Mouse (Mus musculus) kidney, postnatal 25 days (tissue): Measurements from ENCODE around the gene Baiap2l1.

Experiments used
- DNase-seq, 2 experiments: peaks; one replicate each; pipeline ENCODE4 v3.0.0; 2021; ENCODE audit warnings: mixed read lengths in 2 of 2

The Baiap2l1 gene

DNA sequence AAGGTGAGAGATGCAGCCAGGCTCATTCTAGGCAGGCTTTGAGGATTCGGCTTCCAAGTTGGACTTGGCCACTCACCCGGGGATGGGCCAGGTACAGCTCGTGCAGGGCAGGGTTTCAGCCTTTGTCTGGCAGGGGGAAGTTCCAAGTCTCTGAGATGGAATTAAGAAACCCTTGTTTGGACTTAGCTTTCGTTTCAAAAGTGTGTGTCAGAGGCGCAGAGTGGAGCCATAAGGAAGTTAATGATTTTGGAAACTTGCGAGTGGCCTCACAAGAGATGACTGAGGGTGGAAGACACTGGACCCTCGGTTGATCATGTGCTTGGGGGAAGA lies 101.4 kb downstream of the Baiap2l1 start:
- DNase-seq: peak in 1 of 2 experiments; percentile 74

DNA sequence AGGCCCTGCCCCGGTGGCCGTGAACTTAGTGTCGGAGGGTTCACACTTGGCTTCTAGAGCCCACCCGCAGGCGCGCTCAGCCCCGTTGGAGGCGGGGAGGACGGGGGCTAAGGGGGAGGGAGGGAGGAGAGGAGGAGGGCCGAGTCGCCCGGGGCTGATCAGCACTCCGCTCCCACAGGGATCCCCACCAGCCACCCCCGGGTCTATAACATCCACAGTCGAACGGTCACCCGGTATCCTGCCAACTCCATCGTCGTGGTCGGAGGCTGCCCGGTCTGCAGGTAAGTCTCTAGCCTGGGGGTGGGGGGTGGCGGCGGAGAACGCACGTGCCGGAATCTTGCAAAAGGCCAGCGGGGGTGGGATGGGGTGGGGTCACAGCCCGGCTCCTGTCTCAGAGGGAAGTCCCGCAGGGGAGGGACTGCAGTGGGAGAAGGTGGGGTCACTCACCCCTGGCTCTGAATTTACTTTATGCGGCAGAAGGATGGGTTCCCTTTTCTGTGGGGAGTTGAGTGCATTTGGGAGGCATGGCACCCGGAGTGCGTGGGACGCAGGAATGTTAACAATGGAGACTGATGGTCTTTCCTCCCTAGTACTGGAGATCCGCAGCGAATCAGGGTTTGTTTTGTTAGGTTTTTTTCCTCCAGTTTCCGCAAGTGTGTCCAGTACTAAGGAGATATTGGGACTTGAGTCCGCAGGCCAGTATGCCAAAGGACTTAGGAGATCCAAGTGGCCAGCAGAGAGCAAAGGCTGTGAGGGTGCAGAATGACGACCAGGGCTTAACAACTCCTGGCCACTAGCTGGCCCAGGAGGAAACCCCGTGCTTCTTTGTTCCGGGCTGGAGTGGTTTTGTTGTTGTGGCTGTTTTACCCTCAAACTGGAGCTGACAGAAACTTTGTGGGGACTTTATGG lies 102.0 kb downstream of the Baiap2l1 start:
- DNase-seq: peak; percentile 59 to 80

DNA sequence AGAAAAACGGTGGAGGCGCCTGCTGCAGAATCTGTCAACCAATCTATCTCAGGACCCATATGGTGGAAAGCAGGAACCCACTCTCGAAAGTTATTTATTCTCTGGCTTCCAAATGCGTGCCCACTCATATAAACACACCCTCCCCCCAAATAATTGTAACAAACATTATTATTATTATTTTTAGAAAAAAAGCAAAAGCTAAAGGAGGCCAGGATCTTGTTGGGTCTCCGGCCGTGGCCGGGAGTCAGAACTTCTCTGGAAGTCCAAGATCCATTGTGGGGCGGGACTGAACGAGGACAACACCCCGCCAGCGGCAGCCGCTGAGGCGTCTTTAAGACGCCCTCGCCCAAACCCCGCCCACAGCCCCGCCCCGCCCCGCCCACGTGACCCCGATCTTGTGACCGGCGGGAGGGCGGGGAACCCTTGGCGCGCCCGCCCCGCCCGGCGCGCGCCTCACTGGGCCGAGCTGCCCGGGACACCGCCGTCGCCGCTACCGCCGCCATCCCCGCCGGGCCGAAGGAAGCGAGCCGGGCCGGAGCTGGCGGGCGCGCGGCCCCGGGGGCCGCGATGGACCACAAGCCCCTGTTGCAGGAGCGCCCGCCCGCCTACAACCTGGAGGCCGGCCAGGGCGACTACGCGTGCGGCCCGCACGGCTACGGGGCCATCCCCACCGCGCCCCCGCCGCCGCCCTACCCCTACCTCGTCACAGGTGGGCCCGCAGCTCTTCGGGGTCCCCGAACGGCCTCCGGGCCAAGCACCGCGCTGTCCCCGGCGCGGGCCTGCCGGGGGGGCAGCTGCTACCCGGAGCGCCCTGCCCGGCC lies 102.9 kb downstream of the Baiap2l1 start:
- peak; percentile 90 to 95 for DNase-seq

DNA sequence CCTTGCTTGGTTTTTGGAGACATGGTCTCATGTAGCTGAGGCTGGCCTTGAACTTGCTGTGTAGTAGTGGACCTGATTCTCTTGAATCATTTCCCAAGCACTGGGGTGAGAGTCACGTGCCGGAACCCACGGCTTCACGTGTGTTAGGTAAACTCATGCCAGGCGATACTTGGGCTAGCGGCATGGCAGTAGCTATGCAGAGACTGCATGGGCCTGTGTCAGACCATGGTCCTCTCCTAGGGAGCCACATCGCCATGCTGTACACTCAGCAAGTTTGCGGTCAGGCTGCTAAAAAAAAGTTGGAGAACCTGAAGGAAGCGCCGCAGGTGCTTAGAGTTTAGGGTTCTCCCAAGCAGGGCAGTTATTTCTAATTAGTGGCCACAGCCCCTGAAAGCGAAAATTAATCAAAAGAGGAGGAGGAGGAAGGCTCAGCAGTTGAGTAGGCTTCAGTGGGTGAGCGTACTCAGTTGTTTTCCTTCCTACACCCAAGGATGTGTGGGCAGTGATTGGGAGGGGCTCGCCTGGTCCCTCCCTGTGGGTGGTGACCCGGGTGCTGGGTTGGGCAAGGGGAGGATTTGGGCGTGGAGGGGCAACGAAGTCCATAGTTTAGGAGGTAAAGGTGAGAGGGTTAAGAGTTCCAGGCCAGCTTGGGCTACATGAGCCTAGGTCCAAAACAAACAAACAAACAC lies 103.6 kb downstream of the Baiap2l1 start:
- DNase-seq: peak; percentile 85 to 94

DNA sequence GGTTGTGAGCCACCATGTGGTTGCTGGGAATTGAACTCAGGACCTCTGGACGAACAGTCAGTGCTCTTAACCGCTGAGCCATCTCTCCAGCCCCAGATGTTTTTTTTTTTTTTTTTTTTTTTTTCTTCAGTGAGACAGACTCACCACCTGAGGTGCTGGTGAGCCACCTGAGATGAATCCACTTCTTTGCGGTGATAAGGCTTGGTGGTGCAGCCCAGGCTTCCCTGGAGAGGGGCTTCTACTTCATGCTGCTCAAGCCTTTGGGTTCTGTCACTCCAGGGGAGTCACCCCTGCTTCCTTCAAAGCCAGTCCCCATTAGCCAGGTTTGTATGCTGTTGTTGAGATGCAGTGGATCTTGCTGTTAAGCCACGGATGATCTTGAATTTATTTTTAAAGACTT lies 104.7 kb downstream of the Baiap2l1 start:
- no peak for DNase-seq

DNA sequence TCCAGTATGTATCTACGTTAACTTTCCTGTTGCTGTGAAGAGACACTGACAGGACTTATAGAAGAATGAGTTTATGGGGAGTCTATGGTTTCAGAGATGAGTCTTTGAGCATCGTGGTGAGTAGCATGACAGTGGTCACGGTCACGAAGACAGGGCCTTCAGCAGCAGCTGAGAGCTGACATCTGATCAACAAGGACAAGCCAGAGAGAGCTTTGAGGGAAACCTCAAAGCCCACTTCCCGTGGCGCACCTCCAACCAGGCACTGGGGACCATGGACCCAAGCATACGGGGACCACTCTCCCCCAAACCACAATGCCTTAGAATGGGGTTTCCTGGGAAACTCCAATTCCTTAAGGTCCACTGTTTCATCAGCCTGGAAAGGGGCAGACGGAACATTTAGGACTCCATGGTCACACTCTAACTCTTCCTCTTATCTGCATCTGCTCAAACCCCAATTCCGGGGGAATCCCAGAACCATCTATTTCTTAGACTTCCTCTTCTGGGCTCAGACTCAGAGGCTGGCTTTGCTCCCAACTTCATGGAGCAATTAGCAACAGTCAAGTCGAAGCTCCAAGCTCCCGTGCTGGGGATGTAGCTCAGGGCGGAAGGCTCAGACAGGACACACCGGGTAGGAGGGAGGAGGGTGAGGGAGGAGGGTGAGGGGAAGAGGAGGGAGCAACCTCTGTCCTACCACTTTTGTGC lies 105.9 kb downstream of the Baiap2l1 start:
- no peak for DNase-seq

DNA sequence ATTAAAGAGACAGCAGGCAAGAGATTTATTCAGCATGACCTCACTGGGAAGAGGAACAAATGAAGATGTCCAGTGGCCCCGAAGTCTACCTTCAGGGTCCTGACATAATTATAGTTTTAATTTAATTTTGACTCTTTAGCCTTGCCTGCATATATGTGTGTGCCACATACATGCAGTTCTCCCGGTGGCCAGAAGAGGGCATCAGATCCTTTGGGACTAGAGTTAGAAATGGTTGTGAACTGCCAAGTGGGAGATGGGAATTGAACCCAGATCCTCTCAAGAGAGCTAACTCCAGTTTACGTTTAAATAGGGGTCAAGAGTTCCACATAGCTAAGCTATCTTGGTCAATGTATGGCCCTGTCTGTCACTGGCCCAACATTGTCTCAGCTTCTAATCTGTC lies 108.0 kb downstream of the Baiap2l1 start:
- no peak for DNase-seq

DNA sequence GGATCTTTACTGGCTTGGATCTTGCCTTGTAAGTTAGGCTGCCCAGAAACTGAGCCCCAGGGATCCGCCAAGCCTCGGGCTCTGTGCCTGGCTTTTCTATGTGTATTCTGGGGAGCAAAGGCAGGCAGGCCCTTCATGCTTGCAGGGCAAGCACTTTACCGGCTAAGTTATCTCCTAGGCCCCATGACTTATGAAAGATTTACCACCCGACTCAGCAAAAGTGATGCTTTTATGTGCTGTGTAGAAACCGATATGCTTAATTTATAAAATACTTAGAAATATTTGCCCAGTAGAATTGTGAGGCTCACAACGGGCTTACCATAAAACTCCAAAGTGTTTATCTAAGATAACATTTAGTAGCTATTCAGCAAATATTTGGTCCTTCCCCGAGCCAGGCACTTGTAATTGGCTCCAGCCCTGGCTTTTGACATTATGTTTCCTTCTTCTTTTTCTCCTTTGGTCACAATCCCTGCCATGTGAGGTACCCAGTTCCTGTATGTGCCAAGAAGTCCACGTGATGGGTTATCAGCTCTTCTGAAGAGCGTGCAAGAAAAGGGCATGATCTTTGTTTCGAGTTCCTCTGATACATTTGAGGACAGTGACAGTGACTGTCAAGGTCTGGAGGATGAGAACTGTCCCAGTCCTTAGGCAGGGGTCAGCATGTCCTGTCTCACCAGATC lies 109.9 kb downstream of the Baiap2l1 start:
- DNase-seq: no peak

DNA sequence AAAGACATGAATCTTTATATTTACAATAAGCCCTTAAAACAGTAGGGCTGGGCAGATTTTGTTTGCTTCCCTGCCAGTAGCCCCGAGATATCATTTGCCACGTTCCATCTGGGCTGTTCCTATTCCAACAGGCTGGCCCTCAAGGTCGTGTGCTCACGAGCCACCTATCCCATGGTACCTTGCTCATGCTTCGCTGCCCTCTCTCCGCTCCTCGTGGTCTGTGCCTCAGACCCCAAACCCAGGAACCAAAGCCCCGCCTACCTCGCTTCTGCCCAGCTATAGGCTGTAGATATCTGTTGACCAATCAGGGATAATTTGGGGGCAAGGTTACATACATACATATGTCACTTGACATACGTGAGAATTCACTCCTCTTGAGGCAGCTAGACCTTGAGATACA lies 110.6 kb downstream of the Baiap2l1 start:
- no peak for DNase-seq

DNA sequence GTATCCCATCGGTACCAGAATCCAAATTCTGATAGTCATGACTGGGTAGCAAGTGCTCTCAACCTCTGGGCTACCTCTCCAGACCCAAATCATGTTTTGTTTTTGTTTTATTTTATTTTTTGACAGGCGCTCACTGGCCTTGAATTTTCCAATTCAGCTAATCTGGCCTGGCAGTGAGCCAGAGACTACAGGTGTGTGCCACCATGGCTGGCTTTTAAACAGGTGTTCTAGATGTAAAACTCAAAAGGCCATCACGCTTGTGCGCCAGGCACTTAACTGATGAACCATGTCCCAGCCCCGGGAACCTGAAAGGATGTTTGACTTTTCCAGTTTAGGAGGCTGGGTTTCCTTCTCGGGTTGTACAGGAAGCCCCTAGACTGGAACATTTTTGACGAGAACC lies 111.2 kb downstream of the Baiap2l1 start:
- no peak for DNase-seq

DNA sequence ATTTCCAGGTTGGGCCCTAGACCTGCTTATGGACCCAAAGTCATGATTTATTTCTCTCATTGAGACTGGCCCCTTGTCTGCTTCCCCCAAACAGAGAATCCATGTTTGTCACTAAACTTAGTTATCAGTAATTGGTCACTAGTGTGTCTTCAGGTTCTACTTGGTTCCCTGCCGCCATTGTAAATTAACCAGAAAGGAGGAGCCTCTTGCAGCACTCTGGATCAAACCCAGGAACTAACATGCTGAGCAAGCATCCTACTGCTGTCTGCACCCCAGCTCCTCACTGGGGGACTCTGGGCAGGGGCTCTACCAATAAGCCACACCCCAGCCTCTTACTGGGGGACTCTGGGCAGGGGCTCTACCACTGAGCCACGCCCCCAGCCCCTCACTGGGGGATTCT lies 112.3 kb downstream of the Baiap2l1 start:
- no peak for DNase-seq

DNA sequence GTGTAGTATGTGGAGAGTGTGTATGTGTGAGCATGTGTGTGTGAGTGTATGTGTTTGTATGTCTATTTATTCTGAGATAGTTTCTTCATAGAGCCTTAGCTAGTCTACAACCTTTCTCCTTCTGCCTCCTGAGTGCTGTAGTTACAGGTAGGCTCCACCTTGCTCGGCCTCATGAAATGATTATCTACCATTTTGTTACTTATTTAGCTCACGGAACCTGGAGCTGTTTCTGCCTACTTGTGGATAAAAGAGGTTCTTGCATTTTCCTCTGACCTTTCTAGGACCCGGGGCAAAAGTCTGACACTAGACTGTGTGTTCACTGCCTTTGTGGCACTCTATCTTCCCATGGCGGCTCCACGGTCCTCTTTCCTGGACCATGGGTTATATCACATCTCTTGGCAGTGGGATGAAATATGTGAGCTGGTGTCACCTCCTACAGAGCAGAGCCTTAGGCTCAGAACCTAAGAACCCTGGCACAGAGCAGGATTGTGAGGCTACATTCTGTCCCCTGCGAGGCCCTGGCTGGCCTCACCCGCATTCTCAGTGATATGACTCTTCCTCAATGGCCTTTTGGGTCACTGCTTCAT lies 113.9 kb downstream of the Baiap2l1 start, which contains the start of gene Bri3:
Gene Bri3, plus strand, starts transcription at position 537 of the 587 bp plus-strand sequence.
- no peak for DNase-seq

DNA sequence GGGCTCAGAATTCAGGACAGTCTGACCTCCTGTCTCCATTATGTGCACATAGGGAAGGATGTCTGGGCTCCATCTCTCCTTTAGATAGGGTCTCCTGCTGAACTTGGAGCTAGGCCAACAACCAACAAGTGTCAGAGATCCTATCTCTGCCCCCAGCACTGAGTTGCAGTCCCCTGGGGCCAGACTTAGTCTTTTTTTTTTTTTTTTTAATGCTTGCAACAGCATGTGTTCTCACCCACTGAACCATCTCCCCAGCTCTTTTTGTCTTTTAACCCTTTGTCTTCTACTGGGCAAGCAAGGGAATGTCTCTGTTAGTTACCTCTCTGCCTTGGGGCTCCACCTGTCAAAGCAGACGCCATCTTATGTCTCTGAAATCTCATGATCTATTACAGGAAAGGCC lies 118.9 kb downstream of the Baiap2l1 start:
- no peak for DNase-seq

DNA sequence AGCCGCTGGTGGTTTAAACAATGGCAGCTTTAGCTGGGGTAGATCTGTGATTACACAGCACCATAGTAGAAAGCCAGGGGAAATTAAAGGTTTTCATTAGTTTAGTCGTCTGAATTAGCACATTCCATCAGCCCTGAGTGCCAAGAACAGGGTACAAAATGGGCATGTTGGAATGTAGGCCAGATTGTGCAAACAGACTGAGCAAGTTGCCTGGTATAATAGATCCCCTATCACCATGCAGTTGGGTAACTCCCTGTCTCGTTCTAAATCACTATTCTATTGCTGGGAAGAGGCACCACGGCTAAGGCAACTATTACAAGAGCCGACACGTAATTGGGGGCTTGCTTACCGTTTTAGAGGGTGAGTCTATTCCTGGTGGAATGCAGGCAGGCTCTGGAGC lies 123.2 kb downstream of the Baiap2l1 start:
- DNase-seq: no peak

DNA sequence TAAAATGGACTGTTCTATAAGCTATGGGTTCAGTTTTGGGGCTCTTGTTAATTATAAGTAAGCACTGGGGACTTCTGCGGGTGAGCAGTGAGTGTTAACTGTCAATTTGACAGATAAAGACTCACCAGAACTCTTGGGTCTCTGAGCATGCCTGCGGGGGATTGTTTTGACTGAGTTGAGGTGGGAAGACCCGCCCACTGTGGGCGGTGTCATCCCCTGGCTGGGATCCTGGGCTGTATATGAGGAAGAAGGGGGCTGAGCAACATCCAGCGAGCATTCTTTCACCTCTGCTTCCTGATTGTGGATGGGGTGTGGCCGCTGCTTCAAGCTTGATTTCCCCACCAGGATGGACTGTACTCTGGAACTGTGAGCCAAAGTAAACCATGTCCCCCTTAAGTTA lies 123.7 kb downstream of the Baiap2l1 start:
- no peak for DNase-seq

DNA sequence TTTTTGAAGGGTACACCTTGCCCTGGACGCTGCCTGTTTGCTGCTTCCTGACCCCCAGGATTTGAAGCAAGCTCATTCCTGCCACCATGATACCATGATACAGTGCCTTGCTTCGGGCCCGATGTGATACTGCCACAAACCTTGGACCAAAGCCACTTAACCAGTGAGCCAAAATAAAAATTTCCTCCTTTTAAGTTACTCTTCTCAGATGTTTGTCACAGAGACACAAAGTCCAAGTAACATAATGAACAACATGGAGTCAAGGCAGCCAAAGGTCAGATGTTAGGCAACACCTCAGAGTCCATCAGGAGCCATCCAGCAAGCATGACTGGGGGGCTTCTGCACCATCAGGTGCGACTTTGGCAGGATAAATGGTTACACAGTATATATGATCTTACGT lies 125.4 kb downstream of the Baiap2l1 start:
- no peak for DNase-seq

DNA sequence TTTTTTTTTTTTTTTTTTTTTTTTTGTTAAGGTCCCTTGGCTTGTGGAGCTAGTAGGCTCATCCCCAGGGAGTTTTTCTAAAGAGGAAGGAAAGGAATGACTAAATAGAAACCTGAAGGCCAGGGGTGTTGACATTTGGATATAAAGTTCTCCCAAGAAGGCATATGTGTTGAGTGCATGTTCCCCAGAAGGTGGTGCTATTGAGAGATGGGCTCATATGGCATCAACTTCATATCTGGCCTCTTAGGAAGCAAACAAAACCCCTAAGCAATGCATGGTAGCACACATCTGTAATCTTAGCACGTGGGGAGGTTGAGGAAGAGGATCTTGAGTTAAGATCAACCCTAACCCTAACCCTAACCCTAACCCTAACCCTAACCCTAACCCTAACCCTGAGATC lies 126.5 kb downstream of the Baiap2l1 start:
- no peak for DNase-seq

DNA sequence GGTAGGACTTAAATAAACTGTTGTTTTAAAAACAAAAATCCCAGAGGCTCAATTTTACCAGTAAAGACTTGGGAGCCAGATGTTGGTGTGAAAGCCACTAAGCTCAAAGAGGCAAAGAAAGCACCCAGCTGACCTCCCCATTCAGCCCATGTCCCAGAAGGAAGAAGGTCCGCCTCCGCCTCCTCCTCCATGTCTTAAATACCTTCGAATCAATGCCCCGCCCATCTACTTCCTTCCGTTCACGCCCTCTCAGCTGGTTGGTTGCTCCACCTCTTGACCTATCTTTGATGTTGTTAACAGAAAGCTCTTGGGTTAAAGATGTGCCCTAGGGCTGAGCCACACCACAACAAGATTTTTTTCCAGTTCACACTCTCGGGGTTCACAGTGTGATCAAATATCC lies 127.7 kb downstream of the Baiap2l1 start:
- DNase-seq: no peak

DNA sequence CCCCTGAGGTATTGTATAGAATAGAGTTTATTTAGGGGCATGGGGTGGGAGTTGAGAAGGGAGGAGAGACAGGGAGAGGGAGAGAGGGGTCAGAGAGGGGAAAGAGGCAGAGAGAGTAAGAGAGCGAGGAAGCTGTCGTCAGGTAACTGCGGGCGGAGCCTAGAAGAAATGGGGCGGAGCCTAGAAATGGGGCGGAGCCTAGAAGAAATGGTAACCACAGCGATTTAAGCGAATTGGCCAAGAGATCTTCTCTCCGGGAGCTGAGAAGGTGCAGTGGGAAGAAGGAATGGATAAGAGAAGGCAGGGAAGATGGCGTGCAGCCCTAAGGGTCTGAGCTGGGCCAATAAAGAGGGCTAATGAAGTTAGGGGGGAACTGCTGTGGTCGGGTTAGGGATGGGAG lies 131.7 kb downstream of the Baiap2l1 start:
- no peak for DNase-seq

DNA sequence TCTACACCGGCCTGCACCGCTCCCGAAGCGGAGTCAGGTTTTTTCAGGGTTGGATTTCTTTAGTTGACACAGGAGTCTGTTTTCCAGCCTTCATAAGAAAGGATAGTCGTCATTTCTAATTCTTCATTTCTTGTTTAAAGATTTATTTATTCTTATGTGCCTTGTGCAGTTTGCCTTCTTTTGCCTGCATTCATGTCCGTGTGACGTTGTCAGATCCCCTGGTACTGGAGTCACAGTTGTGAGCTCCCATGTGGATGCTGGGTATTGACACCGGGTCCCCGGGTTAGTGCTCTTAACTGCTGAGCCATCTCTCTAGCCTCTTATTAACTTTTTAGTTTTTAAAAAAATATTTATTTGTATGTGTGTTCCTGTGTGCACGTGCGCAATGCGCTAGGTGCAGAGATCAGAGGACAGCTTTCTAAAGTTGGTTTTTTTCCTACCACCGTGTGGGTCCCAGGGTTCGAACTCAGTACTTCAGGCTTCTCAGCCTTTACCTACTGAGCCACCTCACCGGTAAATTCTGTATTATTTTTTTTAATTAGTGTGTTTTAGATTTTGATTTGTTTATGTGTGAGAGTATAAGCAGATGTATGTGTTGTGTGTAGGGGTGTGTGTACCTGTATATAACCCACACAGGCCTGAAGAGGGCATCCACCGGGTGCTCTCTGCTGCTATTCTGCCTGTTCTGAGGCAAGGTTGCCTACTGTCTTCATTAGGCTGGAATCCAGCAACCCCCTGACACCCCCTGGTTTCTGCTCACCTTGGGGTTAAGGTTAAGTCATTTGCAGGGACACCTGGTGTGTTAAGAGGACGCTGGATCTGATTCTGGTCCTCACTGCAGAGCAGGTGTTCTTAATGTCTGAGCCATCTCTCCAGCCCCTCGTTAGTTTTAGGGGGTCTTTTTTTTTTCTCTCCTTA lies 133.8 kb downstream of the Baiap2l1 start:
- no peak for DNase-seq

DNA sequence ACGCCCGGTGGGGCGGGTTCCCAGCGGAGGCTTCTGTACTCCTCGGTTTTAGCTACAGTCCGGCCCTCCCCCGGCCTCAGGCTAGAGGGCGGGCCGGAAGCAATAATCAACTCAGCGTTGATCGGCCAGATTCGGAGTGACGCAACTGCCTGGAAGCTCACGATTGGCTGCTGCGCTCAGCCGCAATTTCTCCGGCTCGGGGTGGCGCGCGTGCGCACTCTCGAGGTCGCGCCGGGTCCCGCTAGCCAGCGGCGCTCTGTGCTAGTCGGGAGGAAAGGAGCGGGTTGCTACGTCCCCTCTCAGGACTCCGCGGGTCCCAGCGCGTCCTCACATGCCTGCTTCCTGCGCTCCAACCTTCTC lies 134.4 kb downstream of the Baiap2l1 start, which contains the start of gene Tecpr1:
Gene Tecpr1, minus strand, starts transcription at position 113 of the 360 bp plus-strand sequence.
- peak; percentile 96 to 98 for DNase-seq
